Mouse (Mus musculus) erythroblast, embryonic 14.5 days (primary cell): ENCODE data around the gene Pld5.

Source experiments
- GATA1 ChIP-seq: IDR thresholded peaks from 2 replicates; pipeline ENCODE4 v1.6.1; 2012; ENCODE audit warnings: low read length, inconsistent platforms, mixed read lengths
- TAL1 ChIP-seq: IDR thresholded peaks from 3 replicates; pipeline ENCODE4 v1.6.1; 2012; ENCODE audit warnings: low read length, inconsistent platforms, mixed read lengths

- TF ChIP-seq GATA1 (no peak), TAL1 (no peak)
Measured at GRCm38 (mm10) chr1:175988912-175989311, 286.2 kb downstream of the Pld5 start.
